Mouse (Mus musculus) CH12.LX (cell line): ENCODE data around the gene Cfap61.

Source experiments
- CTCF ChIP-seq, 2 experiments: IDR thresholded peaks in 1 of 2; conservative IDR thresholded peaks in 1 of 2; 2 replicates each; pipeline ENCODE4 v1.5.1; 2011 to 2012; ENCODE audit warnings: low read depth in 2 of 2, low read length in 2 of 2, improper control_type of control experiment in 1 of 2, inconsistent platforms in 1 of 2, mild to moderate bottlenecking in 1 of 2, moderate library complexity in 1 of 2
- MAX ChIP-seq: IDR thresholded peaks from 2 replicates; pipeline ENCODE4 v1.6.1; 2011; ENCODE audit warnings: low read length, improper control_type of control experiment
- NELFE ChIP-seq: IDR thresholded peaks from 2 replicates; pipeline ENCODE4 v1.6.1; 2011; ENCODE audit warnings: low read depth, low read length, improper control_type of control experiment
- ZMIZ1 ChIP-seq: IDR thresholded peaks from 2 replicates; pipeline ENCODE4 v1.6.1; 2012; ENCODE audit warnings: low read depth, mild to moderate bottlenecking, inconsistent platforms, low read length, improper control_type of control experiment

DNA sequence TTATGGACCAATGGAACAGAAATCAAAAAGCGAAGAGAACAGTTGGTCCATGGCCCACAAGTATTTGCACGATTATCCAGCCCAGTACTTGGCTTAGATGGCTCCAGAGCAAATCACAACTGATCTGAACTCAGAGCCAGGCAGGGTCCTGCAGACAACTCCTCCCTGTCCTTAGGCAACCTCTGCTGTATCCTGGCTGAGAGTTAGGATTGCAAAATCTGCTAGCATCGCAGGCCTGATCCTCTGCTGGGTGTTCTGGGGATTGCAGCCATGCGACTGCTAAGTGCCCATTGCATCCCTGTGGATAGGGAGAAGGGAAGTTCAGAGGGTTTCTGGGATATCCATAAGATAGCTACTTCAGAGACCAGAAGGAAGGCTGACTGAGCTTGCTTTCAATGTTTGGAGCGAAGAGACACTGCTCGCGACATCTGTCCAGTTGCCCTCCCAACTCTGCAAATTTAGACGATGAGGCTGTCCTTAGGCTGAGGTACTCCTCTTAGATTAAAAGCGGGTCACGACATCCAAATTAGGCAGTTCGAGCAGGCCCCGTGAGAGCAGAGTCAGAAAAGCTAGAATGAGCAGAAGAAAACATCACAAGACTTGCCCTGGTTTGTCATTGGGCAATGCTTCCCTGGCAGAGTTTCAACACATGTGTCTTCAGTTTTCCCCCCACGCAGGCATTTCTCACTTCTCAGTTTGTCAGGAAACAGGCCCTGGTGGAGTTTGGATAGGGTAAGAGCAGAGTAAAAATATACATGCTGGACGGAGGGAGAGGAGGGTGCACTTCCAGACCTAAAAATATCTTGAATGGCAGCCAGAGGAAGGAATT lies 46.4 kb upstream of the Cfap61 start:
- peak; percentile 63; the same call in 1 of the 2 replicates for TF ChIP-seq MAX
- no peak for TF ChIP-seq ZMIZ1
- TF ChIP-seq NELFE = 0 out of 2 replicates have a peak, but pooled peaks have one; percentile 10
- TF ChIP-seq CTCF (conservative IDR thresholded peaks at IDR 0.05 in 1 of 2, IDR thresholded peaks at IDR 0.05 in 1 of 2; ENCODE audit: low read depth in 2 of 2, low read length in 2 of 2) = peak; percentile 25 to 31; a peak in 3 of 4 replicates
